Mouse (Mus musculus): ENCODE measurements around the gene Rab9. TPM values are rescaled to one million over a fixed set of nuclear protein-coding genes. Genes with fewer than 3 reads are reported as not detected.
"Not testable (repeated sequence)": the region's sequence is repeated elsewhere in the genome, so short reads cannot be mapped to it uniquely, and the experiment has no call there.

The Rab9 gene
- 48.1 and 52.7 TPM in 2 replicates for polyA plus RNA-seq (2014; fragmentation: Nextera tagmentation; extraction: Ambion mirVana)

DNA sequence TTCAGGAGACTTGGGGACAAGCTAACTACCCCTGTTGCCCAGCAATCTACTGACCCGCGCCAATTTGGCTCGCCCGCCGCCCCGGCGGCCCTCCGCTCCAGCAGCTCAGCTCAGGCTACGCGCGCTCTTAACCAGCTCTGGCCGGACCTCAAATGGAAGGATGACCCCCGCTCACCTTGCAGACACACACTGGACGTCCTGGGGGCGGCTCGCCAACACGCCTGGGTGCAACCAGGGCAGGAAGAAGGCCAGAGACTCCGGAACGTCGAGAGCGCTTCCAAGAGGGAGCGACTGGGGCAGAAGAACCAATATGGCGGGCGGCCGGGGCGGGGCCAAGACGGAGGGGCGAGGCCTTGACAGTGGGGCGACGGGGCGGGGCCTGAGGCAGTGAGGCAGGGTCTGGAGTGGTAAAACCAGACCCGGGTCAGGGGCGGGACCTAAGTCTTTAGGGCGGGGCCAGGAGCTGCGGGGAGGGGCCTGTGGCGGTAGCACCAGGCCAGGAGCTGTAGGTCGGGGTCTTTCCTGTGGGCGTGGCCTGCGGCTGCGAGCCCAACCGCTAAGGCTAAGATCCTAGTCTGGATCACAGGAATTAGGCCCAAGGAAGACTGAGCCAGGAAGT is at the start of gene Rab9:
Rab9 (minus strand) TSS at position 503 of the 619 bp plus-strand sequence.
- peak; percentile 91 for DNase-seq (ENCODE audit: low spot score)
- Histone ChIP-seq H3K27me3 (ENCODE audit: control insufficient read depth, insufficient read depth, low read length) (no peaks in the 10 kb centered on the region), H3K36me3 (ENCODE audit: control insufficient read depth, insufficient read depth, low read length) (no peaks in the 10 kb centered on the region), H3K4me1 (ENCODE audit: control insufficient read depth, insufficient read depth, low read length) (no peaks in the 10 kb centered on the region), H3K9ac (ENCODE audit: low read length) (peak within 1 kb of the TSS; percentile 78), H3K4me2 (ENCODE audit: low read depth) (peak within 1 kb of the TSS; percentile 53), H3K9me3 (ENCODE audit: control insufficient read depth, low read length) (no peaks in the 10 kb centered on the region), H3K27ac (ENCODE audit: low read depth, low read length) (0 out of 2 replicates have a peak within 1 kb of the TSS, but pooled peaks have one; percentile 34), H3K4me3 (ENCODE audit: low read depth, low read length) (peak within 1 kb of the TSS; percentile 61)
- 18% methylated on average over 37 of the region's 41 CpGs for WGBS
- ATAC-seq (ENCODE audit: insufficient read depth, low FRiP score, low TSS enrichment) = peak; percentile 99

DNA sequence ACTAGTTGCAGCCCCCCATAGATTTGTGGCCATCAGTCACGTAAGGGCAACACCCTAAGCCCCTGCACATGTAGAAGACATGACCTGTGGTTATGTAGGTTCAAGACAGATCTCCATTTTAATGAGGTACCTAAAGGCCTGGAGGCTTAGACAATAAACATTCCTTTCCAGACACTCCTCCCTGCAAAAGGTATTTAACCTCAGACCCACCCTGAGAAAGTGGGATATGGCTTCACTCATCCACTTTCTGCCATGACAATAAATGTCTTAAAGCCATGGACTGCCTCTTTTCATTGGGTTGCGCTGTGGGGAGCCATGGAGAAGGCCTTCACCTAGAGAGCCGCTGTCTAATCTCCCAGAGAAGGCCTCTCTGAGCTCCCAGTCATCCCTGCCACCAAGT is 48.5 kb upstream of the Rab9 start:
- DNase-seq (ENCODE audit: low spot score) (no peak), ATAC-seq (ENCODE audit: insufficient read depth, low FRiP score, low TSS enrichment) (no peak)
- Histone ChIP-seq H3K4me1 (ENCODE audit: control insufficient read depth, insufficient read depth, low read length) (no peaks in the 10 kb centered on the region), H3K4me2 (ENCODE audit: low read depth) (no peak overlapping the region), H3K9ac (ENCODE audit: low read length) (no peak overlapping the region), H3K27me3 (ENCODE audit: control insufficient read depth, insufficient read depth, low read length) (no peaks in the 10 kb centered on the region), H3K4me3 (ENCODE audit: low read depth, low read length) (no peak overlapping the region), H3K27ac (ENCODE audit: low read depth, low read length) (no peak overlapping the region), H3K9me3 (ENCODE audit: control insufficient read depth, low read length) (no peaks in the 10 kb centered on the region), H3K36me3 (ENCODE audit: control insufficient read depth, insufficient read depth, low read length) (no peaks in the 10 kb centered on the region)
- WGBS = 97% methylated on average over 3 of the region's 3 CpGs

- 94% methylated on average over 2 of the region's 2 CpGs for WGBS
- Histone ChIP-seq H3K4me1 (ENCODE audit: control insufficient read depth, insufficient read depth, low read length) (no peaks in the 10 kb centered on the region), H3K27me3 (ENCODE audit: control insufficient read depth, insufficient read depth, low read length) (no peaks in the 10 kb centered on the region), H3K4me3 (ENCODE audit: low read depth, low read length) (no peak overlapping the region), H3K9ac (ENCODE audit: low read length) (no peak overlapping the region), H3K9me3 (ENCODE audit: control insufficient read depth, low read length) (no peaks in the 10 kb centered on the region), H3K27ac (ENCODE audit: low read depth, low read length) (no peak overlapping the region), H3K36me3 (ENCODE audit: control insufficient read depth, insufficient read depth, low read length) (no peaks in the 10 kb centered on the region), H3K4me2 (ENCODE audit: low read depth) (no peak overlapping the region)
- DNase-seq (ENCODE audit: low spot score) (no peak), ATAC-seq (ENCODE audit: insufficient read depth, low FRiP score, low TSS enrichment) (no peak)
These were observed 46.1 kb upstream of the Rab9 start for GRCm38 (mm10) chrX:166525637-166526315.

- 81% methylated on average over 5 of the region's 5 CpGs for WGBS
- no peak for ATAC-seq (ENCODE audit: insufficient read depth, low FRiP score, low TSS enrichment)
- H3K9me3 ChIP-seq (ENCODE audit: control insufficient read depth, low read length) = no peaks in the 10 kb centered on the region
These were observed 41.1 kb upstream of the Rab9 start for GRCm38 (mm10) chrX:166520782-166521181.

GRCm38 (mm10) chrX:166518345-166518744 is 38.7 kb upstream of the Rab9 start, which contains the start of gene Tceanc:
Gene Tceanc (minus strand): TSS chrX:166518567.
- 75% methylated on average over 16 of the region's 16 CpGs for whole genome bisulfite sequencing
- Histone ChIP-seq H3K9me3 (ENCODE audit: control insufficient read depth, low read length) (no peaks in the 10 kb centered on the region), H3K27me3 (ENCODE audit: control insufficient read depth, insufficient read depth, low read length) (no peaks in the 10 kb centered on the region), H3K4me2 (ENCODE audit: low read depth) (no peak within 1 kb of the TSS), H3K27ac (ENCODE audit: low read depth, low read length) (no peak within 1 kb of the TSS), H3K9ac (ENCODE audit: low read length) (no peak within 1 kb of the TSS), H3K36me3 (ENCODE audit: control insufficient read depth, insufficient read depth, low read length) (no peaks in the 10 kb centered on the region), H3K4me1 (ENCODE audit: control insufficient read depth, insufficient read depth, low read length) (no peaks in the 10 kb centered on the region), H3K4me3 (ENCODE audit: low read depth, low read length) (no peak within 1 kb of the TSS)
- no peak for ATAC-seq (ENCODE audit: insufficient read depth, low FRiP score, low TSS enrichment)
- no peak for DNase-seq (ENCODE audit: low spot score)

More at GRCm38 (mm10) chrX:166520782-166521181, 41.1 kb upstream of the Rab9 start:
- Histone ChIP-seq H3K36me3 (ENCODE audit: control insufficient read depth, insufficient read depth, low read length) (no peaks in the 10 kb centered on the region), H3K27ac (ENCODE audit: low read depth, low read length) (no peak overlapping the region), H3K9ac (ENCODE audit: low read length) (no peak overlapping the region), H3K4me2 (ENCODE audit: low read depth) (no peak overlapping the region), H3K4me3 (ENCODE audit: low read depth, low read length) (no peak overlapping the region), H3K4me1 (ENCODE audit: control insufficient read depth, insufficient read depth, low read length) (no peaks in the 10 kb centered on the region), H3K27me3 (ENCODE audit: control insufficient read depth, insufficient read depth, low read length) (no peaks in the 10 kb centered on the region)
- no peak for DNase-seq (ENCODE audit: low spot score)

GRCm38 (mm10) chrX:166516631-166517030 is 37.0 kb upstream of the Rab9 start:
- H3K36me3 ChIP-seq (ENCODE audit: control insufficient read depth, insufficient read depth, low read length) = no peaks in the 10 kb centered on the region
- no peak overlapping the region for H3K27ac ChIP-seq (ENCODE audit: low read depth, low read length)
- no peak overlapping the region for H3K4me3 ChIP-seq (ENCODE audit: low read depth, low read length)
- H3K9me3 ChIP-seq (ENCODE audit: control insufficient read depth, low read length) = no peaks in the 10 kb centered on the region
- DNase-seq (ENCODE audit: low spot score) = no peak
- H3K4me2 ChIP-seq (ENCODE audit: low read depth) = no peak overlapping the region
- H3K4me1 ChIP-seq (ENCODE audit: control insufficient read depth, insufficient read depth, low read length) = no peaks in the 10 kb centered on the region
- no peak for ATAC-seq (ENCODE audit: insufficient read depth, low FRiP score, low TSS enrichment)
- WGBS = 88% methylated on average over 1 of the region's 1 CpGs
- H3K27me3 ChIP-seq (ENCODE audit: control insufficient read depth, insufficient read depth, low read length) = no peaks in the 10 kb centered on the region
- no peak overlapping the region for H3K9ac ChIP-seq (ENCODE audit: low read length)

- no peaks in the 10 kb centered on the region for H3K36me3 ChIP-seq (ENCODE audit: control insufficient read depth, insufficient read depth, low read length)
- ATAC-seq (ENCODE audit: insufficient read depth, low FRiP score, low TSS enrichment) = no peak
- H3K4me3 ChIP-seq (ENCODE audit: low read depth, low read length) = no peak overlapping the region
- WGBS = 93% methylated on average over 3 of the region's 3 CpGs
- no peaks in the 10 kb centered on the region for H3K9me3 ChIP-seq (ENCODE audit: control insufficient read depth, low read length)
- DNase-seq (ENCODE audit: low spot score) = no peak
- no peak overlapping the region for H3K27ac ChIP-seq (ENCODE audit: low read depth, low read length)
- H3K4me1 ChIP-seq (ENCODE audit: control insufficient read depth, insufficient read depth, low read length) = no peaks in the 10 kb centered on the region
- no peak overlapping the region for H3K9ac ChIP-seq (ENCODE audit: low read length)
- H3K4me2 ChIP-seq (ENCODE audit: low read depth) = no peak overlapping the region
- no peaks in the 10 kb centered on the region for H3K27me3 ChIP-seq (ENCODE audit: control insufficient read depth, insufficient read depth, low read length)
These were observed 36.3 kb upstream of the Rab9 start for GRCm38 (mm10) chrX:166515923-166516322.

- not testable (repeated sequence) for ATAC-seq (ENCODE audit: insufficient read depth, low FRiP score, low TSS enrichment); H3K4me2 ChIP-seq (ENCODE audit: low read depth); H3K4me3 ChIP-seq (ENCODE audit: low read depth, low read length); H3K27me3 ChIP-seq (ENCODE audit: control insufficient read depth, insufficient read depth, low read length); H3K9me3 ChIP-seq (ENCODE audit: control insufficient read depth, low read length); H3K36me3 ChIP-seq (ENCODE audit: control insufficient read depth, insufficient read depth, low read length); H3K27ac ChIP-seq (ENCODE audit: low read depth, low read length); H3K4me1 ChIP-seq (ENCODE audit: control insufficient read depth, insufficient read depth, low read length); DNase-seq (ENCODE audit: low spot score); H3K9ac ChIP-seq (ENCODE audit: low read length)
- 35% methylated on average over 12 of the region's 12 CpGs for WGBS
These were observed 34.4 kb upstream of the Rab9 start for GRCm38 (mm10) chrX:166514035-166514434.

- H3K4me2 ChIP-seq (ENCODE audit: low read depth) = no peak overlapping the region
- no peak overlapping the region for H3K9ac ChIP-seq (ENCODE audit: low read length)
- no peaks in the 10 kb centered on the region for H3K36me3 ChIP-seq (ENCODE audit: control insufficient read depth, insufficient read depth, low read length)
- 93% methylated on average over 4 of the region's 4 CpGs for WGBS
- H3K4me1 ChIP-seq (ENCODE audit: control insufficient read depth, insufficient read depth, low read length) = no peaks in the 10 kb centered on the region
- no peaks in the 10 kb centered on the region for H3K27me3 ChIP-seq (ENCODE audit: control insufficient read depth, insufficient read depth, low read length)
- no peak overlapping the region for H3K4me3 ChIP-seq (ENCODE audit: low read depth, low read length)
- ATAC-seq (ENCODE audit: insufficient read depth, low FRiP score, low TSS enrichment) (no peak), DNase-seq (ENCODE audit: low spot score) (no peak)
- no peaks in the 10 kb centered on the region for H3K9me3 ChIP-seq (ENCODE audit: control insufficient read depth, low read length)
- H3K27ac ChIP-seq (ENCODE audit: low read depth, low read length) = no peak overlapping the region
These were observed 32.4 kb upstream of the Rab9 start for GRCm38 (mm10) chrX:166512071-166512470.
